Mouse (Mus musculus): ENCODE measurements around the gene Efnb2.

Efnb2 gene

GRCm38 (mm10) chr8:8613844-8614243 lies 47.2 kb downstream of the Efnb2 start:
- DNase-seq (ENCODE audit: low spot score) = no peak

- no peak for DNase-seq (ENCODE audit: low spot score)
These were observed 49.1 kb downstream of the Efnb2 start for GRCm38 (mm10) chr8:8611928-8612327.

GRCm38 (mm10) chr8:8609791-8610190 lies 51.3 kb downstream of the Efnb2 start:
- no peak for DNase-seq (ENCODE audit: low spot score)

GRCm38 (mm10) chr8:8609141-8609540 lies 51.9 kb downstream of the Efnb2 start:
- no peak for DNase-seq (ENCODE audit: low spot score)

- no peak for DNase-seq (ENCODE audit: low spot score)
These were observed 55.4 kb downstream of the Efnb2 start for GRCm38 (mm10) chr8:8605621-8606020.

- DNase-seq (ENCODE audit: low spot score) = no peak
These were observed 57.2 kb downstream of the Efnb2 start for GRCm38 (mm10) chr8:8603875-8604274.

GRCm38 (mm10) chr8:8602616-8603461 lies 58.2 kb downstream of the Efnb2 start:
- DNase-seq (ENCODE audit: low spot score) = no peak

GRCm38 (mm10) chr8:8599931-8600330 lies 61.1 kb downstream of the Efnb2 start:
- no peak for DNase-seq (ENCODE audit: low spot score)

- DNase-seq (ENCODE audit: low spot score) = no peak
These were observed 63.6 kb downstream of the Efnb2 start for GRCm38 (mm10) chr8:8597434-8597833.

GRCm38 (mm10) chr8:8595831-8596611 lies 65.0 kb downstream of the Efnb2 start:
- DNase-seq (ENCODE audit: low spot score) = no peak

- no peak for DNase-seq (ENCODE audit: low spot score)
These were observed 67.2 kb downstream of the Efnb2 start for GRCm38 (mm10) chr8:8593812-8594211.

GRCm38 (mm10) chr8:8593371-8593770 lies 67.7 kb downstream of the Efnb2 start:
- DNase-seq (ENCODE audit: low spot score) = no peak

GRCm38 (mm10) chr8:8592331-8592730 lies 68.7 kb downstream of the Efnb2 start:
- no peak for DNase-seq (ENCODE audit: low spot score)

GRCm38 (mm10) chr8:8583981-8584377 lies 77.1 kb downstream of the Efnb2 start:
- DNase-seq (ENCODE audit: low spot score) = no peak

- DNase-seq (ENCODE audit: low spot score) = no peak
These were observed 77.6 kb downstream of the Efnb2 start for GRCm38 (mm10) chr8:8583290-8583980.

GRCm38 (mm10) chr8:8577770-8578303 lies 83.2 kb downstream of the Efnb2 start:
- DNase-seq (ENCODE audit: low spot score) = no peak

GRCm38 (mm10) chr8:8576833-8577232 lies 84.2 kb downstream of the Efnb2 start:
- DNase-seq (ENCODE audit: low spot score) = no peak

GRCm38 (mm10) chr8:8576286-8576685 lies 84.8 kb downstream of the Efnb2 start:
- DNase-seq (ENCODE audit: low spot score) = no peak

- DNase-seq (ENCODE audit: low spot score) = no peak
These were observed 86.2 kb downstream of the Efnb2 start for GRCm38 (mm10) chr8:8574521-8575499.

GRCm38 (mm10) chr8:8572272-8572671 lies 88.8 kb downstream of the Efnb2 start:
- no peak for DNase-seq (ENCODE audit: low spot score)

GRCm38 (mm10) chr8:8571625-8572215 lies 89.3 kb downstream of the Efnb2 start:
- DNase-seq (ENCODE audit: low spot score) = no peak

Measured in MN1 (cell line).